Mouse (Mus musculus): ENCODE results near the gene Satb2. TPM values are rescaled to one million over a fixed set of nuclear protein-coding genes. Genes with fewer than 3 reads are reported as not detected.

Satb2 gene
- polyA plus RNA-seq, 1 experiment from 2014 or later, result 0.17 TPM

GRCm38 (mm10) chr1:56764205-56764604 lies 214.2 kb downstream of the Satb2 start:
- no peaks in the 10 kb centered on the region for H3K36me3 ChIP-seq (ENCODE audit: insufficient read depth, low read length)
- no peak for ATAC-seq
- H3K9me3 ChIP-seq (ENCODE audit: low read length), result no peaks in the 10 kb centered on the region
- no peak overlapping the region for H3K4me2 ChIP-seq (replicated peaks; ENCODE audit: low read depth, low read length)
- no peaks in the 10 kb centered on the region for H3K4me1 ChIP-seq (ENCODE audit: insufficient read depth, low read depth, low read length)
- H3K27ac ChIP-seq (ENCODE audit: low read length), result no peak overlapping the region
- H3K9ac ChIP-seq (replicated peaks; ENCODE audit: low read depth), result no peak overlapping the region
- DNase-seq (ENCODE audit: low spot score), result no peak
- no peak for TF ChIP-seq CTCF (IDR thresholded peaks at IDR 0.05)
- TF ChIP-seq EP300 (IDR thresholded peaks at IDR 0.05), result no peak
- H3K27me3 ChIP-seq (replicated peaks; ENCODE audit: insufficient read depth, low read length), result no peaks in the 10 kb centered on the region
- no peak overlapping the region for H3K4me3 ChIP-seq (ENCODE audit: low read depth, low read length)
- WGBS, result 67% methylated on average over 1 of the region's 1 CpGs

DNA sequence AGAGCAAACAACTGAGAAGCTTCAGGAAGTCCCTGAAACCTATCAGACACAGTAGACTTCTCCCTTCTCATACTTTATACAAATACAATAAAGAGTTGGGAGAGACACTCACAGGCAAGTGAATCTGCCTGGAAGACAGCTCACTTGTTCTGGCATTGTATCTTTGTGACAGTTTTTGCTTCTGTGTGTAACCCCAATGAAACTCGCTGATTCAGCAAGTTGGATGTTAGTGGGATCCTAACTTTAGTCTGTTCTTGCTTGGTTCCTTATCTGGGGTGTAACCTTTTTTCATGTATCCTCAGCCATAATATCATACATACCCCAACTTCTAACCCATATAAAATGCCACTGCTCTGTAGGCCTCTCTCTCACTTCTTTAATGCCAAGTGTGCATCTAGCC lies 216.9 kb downstream of the Satb2 start:
- DNase-seq (ENCODE audit: low spot score) (no peak), ATAC-seq (no peak)
- no peak overlapping the region for H3K4me3 ChIP-seq (ENCODE audit: low read depth, low read length)
- H3K9ac ChIP-seq (replicated peaks; ENCODE audit: low read depth), result no peak overlapping the region
- TF ChIP-seq EP300 (IDR thresholded peaks at IDR 0.05), result no peak
- no peaks in the 10 kb centered on the region for H3K27me3 ChIP-seq (replicated peaks; ENCODE audit: insufficient read depth, low read length)
- 88% methylated on average over 1 of the region's 1 CpGs for WGBS
- H3K4me2 ChIP-seq (replicated peaks; ENCODE audit: low read depth, low read length), result no peak overlapping the region
- H3K27ac ChIP-seq (ENCODE audit: low read length), result no peak overlapping the region
- no peaks in the 10 kb centered on the region for H3K9me3 ChIP-seq (ENCODE audit: low read length)
- no peaks in the 10 kb centered on the region for H3K36me3 ChIP-seq (ENCODE audit: insufficient read depth, low read length)
- no peaks in the 10 kb centered on the region for H3K4me1 ChIP-seq (ENCODE audit: insufficient read depth, low read depth, low read length)

DNA sequence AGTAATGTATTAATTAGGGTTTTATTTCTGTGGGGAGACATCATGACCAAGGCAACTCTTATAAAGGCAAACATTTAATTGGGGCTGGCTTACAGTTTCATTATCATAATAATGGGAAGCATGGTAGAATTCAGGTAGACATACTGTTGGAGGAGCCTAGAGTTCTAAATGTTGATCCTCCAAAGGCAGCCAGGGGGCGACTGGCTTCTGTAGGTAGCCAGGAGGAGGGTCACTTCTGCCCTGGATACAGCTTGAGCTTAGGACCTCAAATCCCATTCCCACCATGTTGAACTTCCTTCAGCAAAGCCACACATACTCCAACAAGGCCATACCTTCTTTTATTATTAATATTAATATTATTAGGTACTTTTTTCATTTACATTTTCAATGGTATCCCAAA lies 225.2 kb downstream of the Satb2 start:
- Histone ChIP-seq H3K9ac (replicated peaks; ENCODE audit: low read depth) (no peak overlapping the region), H3K9me3 (ENCODE audit: low read length) (no peaks in the 10 kb centered on the region), H3K4me3 (ENCODE audit: low read depth, low read length) (no peak overlapping the region), H3K27me3 (replicated peaks; ENCODE audit: insufficient read depth, low read length) (no peaks in the 10 kb centered on the region), H3K27ac (ENCODE audit: low read length) (no peak overlapping the region), H3K4me1 (ENCODE audit: insufficient read depth, low read depth, low read length) (no peaks in the 10 kb centered on the region), H3K36me3 (ENCODE audit: insufficient read depth, low read length) (no peaks in the 10 kb centered on the region), H3K4me2 (replicated peaks; ENCODE audit: low read depth, low read length) (no peak overlapping the region)
- peak; percentile 30; the same call in 1 of the 2 replicates for TF ChIP-seq CTCF (IDR thresholded peaks at IDR 0.05)
- no peak for TF ChIP-seq EP300 (IDR thresholded peaks at IDR 0.05)
- WGBS, result 33% methylated on average over 1 of the region's 1 CpGs
- no peak for ATAC-seq
- no peak for DNase-seq (ENCODE audit: low spot score)

DNA sequence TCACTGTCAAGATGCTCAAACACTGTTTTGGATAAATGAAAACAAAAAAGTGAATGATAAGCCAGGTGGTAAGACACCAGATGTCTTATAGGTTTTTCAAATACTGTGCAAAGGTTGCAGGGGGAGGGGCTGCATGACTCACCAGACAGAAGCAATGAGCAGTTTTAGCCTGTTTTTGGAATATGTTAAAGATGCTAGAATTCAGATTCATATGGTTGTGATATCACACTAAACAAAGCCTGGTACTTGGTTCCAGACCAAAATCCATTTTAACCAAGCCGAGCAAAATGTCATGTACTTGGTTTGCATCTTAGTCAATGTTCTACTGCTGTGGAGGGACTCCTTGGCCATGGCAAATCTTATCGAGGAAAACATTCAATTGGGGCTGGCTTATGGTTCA lies 227.8 kb downstream of the Satb2 start:
- H3K4me1 ChIP-seq (ENCODE audit: insufficient read depth, low read depth, low read length), result no peaks in the 10 kb centered on the region
- ATAC-seq (no peak), DNase-seq (ENCODE audit: low spot score) (no peak)
- no peaks in the 10 kb centered on the region for H3K9me3 ChIP-seq (ENCODE audit: low read length)
- TF ChIP-seq CTCF (IDR thresholded peaks at IDR 0.05) (no peak), EP300 (IDR thresholded peaks at IDR 0.05) (no peak)
- no peaks in the 10 kb centered on the region for H3K36me3 ChIP-seq (ENCODE audit: insufficient read depth, low read length)
- H3K27me3 ChIP-seq (replicated peaks; ENCODE audit: insufficient read depth, low read length), result no peaks in the 10 kb centered on the region
- H3K4me3 ChIP-seq (ENCODE audit: low read depth, low read length), result no peak overlapping the region
- no peak overlapping the region for H3K27ac ChIP-seq (ENCODE audit: low read length)
- 84% methylated on average over 2 of the region's 2 CpGs for WGBS
- no peak overlapping the region for H3K9ac ChIP-seq (replicated peaks; ENCODE audit: low read depth)
- H3K4me2 ChIP-seq (replicated peaks; ENCODE audit: low read depth, low read length), result no peak overlapping the region

DNA sequence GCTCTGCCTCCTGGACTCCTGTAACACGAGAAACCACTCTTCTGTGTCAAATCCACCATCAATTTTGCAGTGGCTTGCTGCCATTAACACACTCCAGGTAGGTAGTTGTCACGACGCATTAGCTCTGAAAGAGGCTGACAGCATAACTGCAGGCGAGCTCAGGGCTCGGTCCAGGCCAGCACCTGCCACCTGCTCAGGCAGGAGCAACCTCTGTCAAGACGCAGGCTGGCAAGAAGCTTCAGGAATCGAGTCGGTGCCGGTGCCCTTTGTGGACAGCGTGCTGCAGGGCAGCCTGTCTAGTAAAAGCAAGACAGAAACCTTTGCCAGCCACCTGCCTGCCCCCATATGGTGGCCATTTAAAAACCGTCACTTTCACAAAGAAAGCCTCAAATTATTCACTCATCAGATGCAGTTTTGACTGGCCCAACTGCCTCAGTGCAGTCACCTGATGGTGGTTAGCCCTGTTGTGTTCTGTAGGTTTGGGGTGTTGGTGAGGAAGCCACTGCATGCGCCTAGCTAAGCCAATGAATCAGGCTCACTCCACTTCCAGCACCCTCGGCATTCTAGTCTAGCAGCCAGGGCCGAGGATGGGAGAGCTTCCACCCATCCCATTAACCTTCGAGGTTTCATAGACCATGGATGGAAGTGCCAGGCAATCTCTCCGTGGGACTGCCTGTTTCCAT lies 228.7 kb downstream of the Satb2 start:
- WGBS, result 82% methylated on average over 16 of the region's 16 CpGs
- Histone ChIP-seq H3K4me1 (ENCODE audit: insufficient read depth, low read depth, low read length) (no peaks in the 10 kb centered on the region), H3K4me3 (ENCODE audit: low read depth, low read length) (no peak overlapping the region), H3K27me3 (replicated peaks; ENCODE audit: insufficient read depth, low read length) (no peaks in the 10 kb centered on the region), H3K4me2 (replicated peaks; ENCODE audit: low read depth, low read length) (no peak overlapping the region), H3K9ac (replicated peaks; ENCODE audit: low read depth) (no peak overlapping the region), H3K9me3 (ENCODE audit: low read length) (no peaks in the 10 kb centered on the region), H3K36me3 (ENCODE audit: insufficient read depth, low read length) (no peaks in the 10 kb centered on the region), H3K27ac (ENCODE audit: low read length) (no peak overlapping the region)
- DNase-seq (ENCODE audit: low spot score), result no peak
- no peak for TF ChIP-seq CTCF (IDR thresholded peaks at IDR 0.05)
- TF ChIP-seq EP300 (IDR thresholded peaks at IDR 0.05), result no peak
- ATAC-seq, result no peak

GRCm38 (mm10) chr1:56748876-56749493 lies 229.5 kb downstream of the Satb2 start:
- Histone ChIP-seq H3K9ac (replicated peaks; ENCODE audit: low read depth) (no peak overlapping the region), H3K4me2 (replicated peaks; ENCODE audit: low read depth, low read length) (no peak overlapping the region), H3K36me3 (ENCODE audit: insufficient read depth, low read length) (no peaks in the 10 kb centered on the region), H3K4me1 (ENCODE audit: insufficient read depth, low read depth, low read length) (no peaks in the 10 kb centered on the region), H3K27ac (ENCODE audit: low read length) (no peak overlapping the region), H3K9me3 (ENCODE audit: low read length) (no peaks in the 10 kb centered on the region), H3K4me3 (ENCODE audit: low read depth, low read length) (no peak overlapping the region), H3K27me3 (replicated peaks; ENCODE audit: insufficient read depth, low read length) (no peaks in the 10 kb centered on the region)
- WGBS, result 77% methylated on average over 11 of the region's 11 CpGs
- ATAC-seq (no peak), DNase-seq (ENCODE audit: low spot score) (no peak)
- TF ChIP-seq EP300 (IDR thresholded peaks at IDR 0.05) (no peak), CTCF (IDR thresholded peaks at IDR 0.05) (no peak)

Small RNA genes within 50 kb of the gene (microRNA-seq; reads per million reads assigned to microRNA genes)
- gene Gm23943, result not detected
